Mouse (Mus musculus) ovary, adult 18-20 months (tissue): Measurements from ENCODE around the gene Tmem40.

Experiments
- DNase-seq: peaks from one replicate; pipeline ENCODE4 v3.0.0; 2022; ENCODE audit warnings: low spot score, mixed read lengths

Gene Tmem40

DNA sequence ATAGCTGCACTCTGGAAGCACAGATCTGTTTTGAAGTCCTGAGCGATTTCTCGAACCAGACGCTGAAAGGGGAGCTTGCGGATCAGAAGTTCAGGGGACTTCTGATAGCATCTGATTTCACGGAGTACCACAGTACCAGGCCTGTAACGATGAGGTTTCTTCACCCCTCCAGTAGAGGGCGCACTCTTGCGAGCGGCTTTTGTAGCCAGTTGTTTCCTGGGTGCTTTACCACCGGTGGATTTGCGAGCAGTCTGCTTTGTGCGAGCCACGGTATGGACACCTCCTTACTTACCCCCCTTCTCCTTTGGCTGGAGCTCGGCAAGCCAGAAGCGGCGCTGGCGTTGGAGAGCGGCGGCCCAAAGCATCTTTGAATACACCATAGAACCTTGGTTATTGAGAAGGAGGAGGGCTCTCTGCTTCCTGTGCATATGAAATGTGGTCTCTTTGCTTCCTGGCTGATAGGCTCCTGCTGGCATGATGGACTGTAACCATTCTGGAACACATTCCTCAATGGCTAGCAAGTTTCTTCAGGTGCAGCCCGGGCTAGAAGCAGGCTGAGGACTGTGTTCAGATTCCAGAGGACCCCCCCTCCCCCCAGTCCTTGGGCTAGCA, 8.0 kb upstream of the Tmem40 start:
- DNase-seq: no peak

DNA sequence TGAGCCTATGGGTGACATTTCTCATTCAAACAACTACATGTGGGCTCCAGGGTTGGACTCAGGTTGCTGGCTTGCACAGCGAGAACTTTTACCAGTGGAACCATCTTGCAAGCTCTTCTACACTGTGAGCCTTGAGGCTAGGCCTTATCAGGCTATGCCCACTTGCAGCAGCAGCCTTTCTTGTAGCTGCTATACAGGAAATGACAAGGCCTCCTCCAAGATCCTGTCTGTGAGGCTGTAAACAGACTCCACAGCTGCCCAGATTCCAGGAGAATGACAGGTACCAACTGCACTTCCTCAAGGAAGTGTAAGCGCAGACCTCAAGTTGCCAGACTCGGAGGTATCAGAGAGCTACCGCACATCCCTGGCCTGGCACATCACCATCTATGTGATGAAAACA, 6.0 kb upstream of the Tmem40 start:
- DNase-seq: no peak

DNA sequence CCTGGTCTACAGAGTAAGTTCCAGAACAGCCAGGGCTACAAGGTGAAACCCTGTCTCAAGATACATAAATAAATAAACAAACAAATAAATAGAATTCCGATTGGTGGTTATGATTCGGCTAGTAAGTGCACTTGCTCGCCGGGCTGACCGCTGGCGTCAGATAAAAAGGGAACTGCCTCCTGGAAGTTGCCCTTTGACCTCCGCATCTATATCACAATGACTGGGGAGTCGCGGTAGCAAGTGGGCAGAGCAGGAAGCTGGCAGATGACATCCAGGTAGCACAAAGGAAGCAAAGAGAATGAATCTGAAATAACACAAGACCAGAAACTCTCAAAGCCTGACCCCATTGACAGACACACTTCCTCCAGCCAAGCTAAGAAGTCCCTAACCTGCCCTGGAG, 5.1 kb upstream of the Tmem40 start:
- DNase-seq: no peak

DNA sequence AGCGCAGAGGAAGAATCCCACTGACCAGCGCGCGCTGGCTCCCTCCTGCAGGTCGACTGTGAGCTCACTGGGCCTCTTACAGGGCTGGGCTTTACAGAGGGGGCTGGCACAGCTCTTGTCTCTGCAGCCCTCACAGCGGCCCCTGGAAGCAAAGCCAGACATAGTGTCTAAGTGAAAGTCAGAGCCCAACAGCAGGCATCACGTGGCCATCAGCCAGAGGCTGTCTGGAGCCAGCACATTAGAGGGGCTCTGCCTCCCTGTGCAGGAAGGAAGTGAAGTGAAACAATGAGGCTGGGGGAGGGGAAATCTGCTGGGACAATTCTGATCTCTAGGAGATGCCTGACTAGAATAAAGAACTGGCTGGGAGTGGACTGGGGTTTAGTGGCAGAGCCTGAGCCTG, 2.0 kb upstream of the Tmem40 start:
- DNase-seq: peak; percentile 18

DNA sequence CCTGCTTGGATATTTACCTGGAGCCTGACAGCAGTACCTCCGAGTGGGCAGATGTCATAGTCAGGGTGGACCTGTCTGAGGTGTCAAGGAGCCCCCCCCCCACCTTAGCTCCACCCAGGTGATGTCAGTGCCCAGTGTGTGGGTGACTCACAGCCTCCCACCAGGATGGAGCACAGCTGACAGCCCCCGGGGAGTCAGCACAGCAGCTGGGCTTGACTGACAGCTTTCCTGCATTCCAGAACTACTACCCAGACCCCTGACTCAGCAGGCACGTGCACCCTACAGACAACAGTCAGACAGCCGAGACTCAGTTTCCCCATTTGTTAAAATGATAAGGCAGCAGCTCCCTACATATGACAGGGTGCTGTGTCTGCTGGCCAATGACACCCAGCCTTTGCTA, 1.2 kb downstream of the Tmem40 start:
- no peak for DNase-seq

DNA sequence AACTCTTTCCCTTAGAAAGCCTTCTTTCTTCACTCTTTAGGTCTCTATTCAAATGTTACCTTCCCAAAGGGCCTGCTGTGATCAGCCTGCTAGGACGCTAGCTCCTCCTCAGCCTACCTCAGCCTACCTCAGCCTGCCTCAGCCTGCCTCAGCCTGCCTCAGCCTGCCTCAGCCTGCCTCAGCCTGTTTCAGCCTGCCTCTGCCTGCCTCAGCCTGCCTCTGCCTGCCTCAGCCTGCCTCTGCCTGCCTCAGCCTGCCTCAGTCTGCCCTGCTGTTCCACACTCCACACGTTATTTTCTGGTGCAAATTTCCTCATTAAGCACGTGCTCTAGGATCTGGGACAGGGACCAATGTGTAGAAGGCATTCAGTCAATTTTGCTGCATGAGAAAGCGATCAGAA, 2.1 kb downstream of the Tmem40 start:
- no peak for DNase-seq

DNA sequence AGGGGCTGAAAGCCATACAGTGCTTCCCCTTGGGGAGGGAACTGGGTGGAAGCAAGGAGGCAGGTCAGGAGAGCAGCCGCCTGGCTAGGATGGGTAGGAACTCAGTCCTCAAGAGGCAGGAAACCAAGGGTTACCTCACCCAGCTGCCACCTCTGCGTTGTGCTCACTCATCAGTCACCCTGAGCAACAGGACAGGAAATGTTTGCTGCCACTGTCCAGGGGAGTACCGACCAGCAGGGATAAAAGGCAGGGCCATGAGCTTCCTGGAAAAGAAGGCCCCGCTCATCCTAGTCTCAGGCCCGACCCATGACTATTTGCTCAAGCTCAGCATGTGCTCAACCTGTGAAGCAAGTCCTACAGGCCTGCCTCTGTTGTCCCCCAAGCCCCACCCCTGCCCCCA, 2.7 kb downstream of the Tmem40 start:
- DNase-seq: no peak

DNA sequence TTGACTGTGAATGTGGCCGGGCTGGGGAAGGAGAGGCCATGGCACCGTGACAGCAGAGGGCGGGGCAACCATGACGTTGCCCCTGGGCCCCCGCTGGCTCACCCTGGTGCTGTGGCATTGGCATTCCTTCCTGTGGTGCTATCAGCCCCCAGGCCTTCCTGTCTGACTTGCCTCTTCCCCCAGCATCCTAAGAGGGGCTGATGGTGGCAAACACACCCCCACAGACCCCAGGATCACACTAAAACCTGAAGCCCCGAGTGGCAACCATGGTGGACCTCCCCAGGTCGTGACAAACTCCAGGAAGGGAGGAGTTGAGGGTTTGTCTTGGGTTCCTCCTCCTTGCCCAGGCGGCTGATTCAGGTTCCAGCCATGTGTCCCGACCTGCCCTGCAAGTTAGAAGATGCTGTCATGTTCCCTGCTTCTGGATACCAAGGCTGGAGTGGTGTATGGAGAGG, 3.2 kb downstream of the Tmem40 start:
- DNase-seq: no peak

DNA sequence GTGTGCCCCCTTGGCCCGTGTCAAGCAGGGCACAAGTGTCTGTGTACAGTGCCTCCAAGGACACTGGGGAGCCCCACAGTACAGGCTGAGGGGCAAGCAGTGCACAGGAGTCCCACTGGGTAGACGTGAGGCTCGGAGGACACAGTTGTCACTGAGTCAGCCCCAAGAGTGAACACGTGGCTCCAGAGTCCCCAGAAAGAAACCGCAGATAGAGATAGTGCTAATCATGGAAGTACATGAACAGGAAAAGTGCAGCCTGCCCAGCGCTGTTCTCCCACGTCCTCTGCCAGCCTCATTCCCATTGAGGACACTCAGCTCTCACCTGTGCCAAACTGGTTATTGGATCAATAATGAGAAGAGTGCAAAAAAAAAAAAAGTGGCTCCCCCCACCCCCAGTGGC, 6.7 kb downstream of the Tmem40 start:
- DNase-seq: no peak

DNA sequence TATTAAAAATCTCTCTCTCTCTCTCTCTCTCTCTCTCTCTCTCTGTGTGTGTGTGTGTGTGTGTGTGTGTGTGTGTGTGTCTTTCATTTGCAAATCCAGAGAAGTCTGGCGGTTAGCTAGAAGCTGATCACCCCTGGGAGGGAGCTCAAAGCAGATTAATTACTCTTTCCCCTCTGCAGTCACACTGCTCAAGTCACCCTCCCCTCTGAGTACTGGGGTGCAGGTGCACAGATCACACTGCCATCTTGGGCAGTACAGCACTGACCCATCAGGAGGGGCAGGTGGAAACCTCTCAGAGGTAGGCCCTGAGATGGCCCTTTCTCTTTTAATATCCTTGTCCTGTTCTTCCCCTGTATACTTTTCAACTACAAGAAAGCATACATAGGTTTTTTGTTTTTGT, 15.9 kb downstream of the Tmem40 start:
- no peak for DNase-seq

DNA sequence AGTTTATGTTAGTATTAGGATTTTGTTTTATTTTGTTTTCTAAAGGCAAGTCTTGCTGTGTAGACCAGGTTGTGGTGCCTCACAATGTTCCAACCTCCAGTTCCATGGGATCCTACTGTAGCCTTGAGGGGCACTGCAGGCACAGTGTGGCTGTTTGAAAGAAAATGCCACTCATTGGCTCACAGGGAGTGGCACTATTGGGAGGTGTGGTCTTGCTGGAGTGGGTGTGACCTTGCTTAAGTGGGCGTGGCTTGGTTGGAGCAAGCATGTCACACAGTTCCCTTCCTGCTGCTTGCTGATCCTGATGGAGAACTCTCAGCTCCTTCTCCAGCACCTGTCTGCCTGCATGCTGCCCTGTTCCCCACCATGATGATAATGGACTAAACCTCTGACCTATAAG, 18.6 kb downstream of the Tmem40 start:
- DNase-seq: no peak

DNA sequence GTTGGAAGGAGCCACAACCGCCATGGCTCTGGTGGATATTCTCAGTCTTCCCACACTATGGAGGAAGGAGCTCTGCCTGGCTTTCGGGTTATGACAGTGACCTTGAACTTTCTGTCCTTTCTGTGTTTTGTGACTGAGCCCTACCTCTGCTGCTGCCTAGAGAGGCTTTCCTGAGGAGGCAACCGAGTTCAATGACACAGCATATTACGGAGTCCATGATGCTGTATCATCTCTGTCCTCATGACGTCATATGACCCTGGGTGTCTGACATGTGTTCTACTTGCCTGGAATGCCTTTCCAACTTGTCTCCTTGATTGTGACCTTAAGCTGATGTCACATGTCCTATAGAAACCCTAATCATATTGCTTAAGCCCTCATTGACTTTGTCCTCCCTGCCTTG, 23.2 kb downstream of the Tmem40 start:
- no peak for DNase-seq

DNA sequence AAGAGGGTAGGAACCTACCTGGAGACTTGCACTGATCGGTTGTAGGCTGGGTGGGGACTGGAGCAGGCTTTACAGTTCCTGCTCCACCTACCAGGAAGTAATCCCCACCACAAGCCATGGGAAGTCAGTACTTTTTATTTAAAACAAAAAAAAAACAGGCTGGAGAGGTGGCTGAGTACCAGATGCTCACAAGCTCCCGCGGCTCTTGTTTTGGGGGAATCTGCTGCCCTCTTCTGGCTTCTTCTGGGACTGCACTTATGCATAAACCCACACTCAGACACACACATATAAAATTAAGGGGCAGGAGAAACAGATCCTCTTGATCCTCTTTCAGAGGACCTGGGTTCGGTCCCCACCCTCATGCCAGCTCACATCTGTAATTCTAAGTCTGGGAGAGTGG, 27.3 kb downstream of the Tmem40 start:
- DNase-seq: no peak

DNA sequence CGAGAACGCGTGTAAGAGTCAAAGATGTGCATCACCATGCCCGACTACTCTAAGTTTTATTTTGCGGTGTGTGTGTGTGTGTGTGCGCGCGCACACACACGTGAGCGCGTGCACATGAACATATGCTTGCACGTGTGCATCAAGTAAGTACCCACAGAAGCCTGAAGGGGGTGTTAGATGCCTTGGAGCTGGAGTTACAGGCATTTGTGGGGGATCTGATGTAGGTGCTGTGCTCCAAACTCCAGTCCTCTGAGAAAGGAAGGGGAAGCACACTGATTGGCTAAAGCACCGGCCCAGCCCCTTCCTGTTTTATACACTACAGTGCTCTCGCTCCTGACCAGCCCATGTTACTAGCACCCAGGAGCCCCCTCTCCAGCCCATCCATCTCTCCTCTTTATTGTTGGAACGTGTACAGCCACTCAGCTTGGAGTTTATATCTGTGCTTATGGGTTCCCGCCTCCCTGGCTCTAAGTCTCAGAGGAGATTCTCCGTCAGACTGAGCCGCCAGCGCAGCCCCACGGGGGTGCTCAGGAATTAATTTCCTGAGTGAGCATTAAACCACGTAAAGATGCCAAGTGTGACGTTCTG, 29.8 kb downstream of the Tmem40 start:
- no peak for DNase-seq

DNA sequence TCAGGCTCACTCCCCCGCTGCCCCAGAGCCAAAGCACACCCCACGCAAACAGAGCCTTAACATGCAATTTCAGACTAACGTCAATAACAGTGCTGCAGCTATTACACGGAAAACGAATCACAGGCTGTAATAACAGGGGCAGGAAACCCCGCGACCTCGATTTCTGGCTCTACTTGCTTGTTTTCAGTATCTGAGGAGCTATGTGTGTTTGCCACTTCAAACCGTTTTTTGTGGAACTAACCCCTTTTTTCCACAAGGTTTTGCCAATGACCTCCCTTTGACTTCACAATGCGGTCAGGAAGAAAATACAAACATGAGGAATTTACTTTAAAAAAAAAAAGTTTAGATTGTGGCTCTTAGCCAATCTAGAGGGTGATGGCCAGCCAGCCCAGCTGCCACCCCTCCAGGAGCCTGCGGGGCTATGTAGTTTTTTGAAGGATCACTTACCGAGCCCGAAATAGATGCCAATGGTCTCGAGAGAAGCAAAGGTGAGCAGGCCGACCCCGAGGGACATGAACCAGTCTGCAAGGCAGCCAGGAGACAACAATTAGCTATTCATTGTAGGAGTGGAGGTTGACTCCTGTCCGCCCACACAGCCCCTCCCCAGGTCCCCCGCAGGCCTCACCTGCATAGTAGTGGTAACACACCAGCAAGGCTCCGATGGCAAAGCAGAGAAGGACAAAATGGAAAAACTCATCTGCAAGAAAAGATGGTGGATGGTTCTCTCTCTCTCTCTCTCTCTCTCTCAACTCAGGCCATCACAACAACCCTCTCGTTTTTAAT, 31.5 kb downstream of the Tmem40 start:
- no peak for DNase-seq

DNA sequence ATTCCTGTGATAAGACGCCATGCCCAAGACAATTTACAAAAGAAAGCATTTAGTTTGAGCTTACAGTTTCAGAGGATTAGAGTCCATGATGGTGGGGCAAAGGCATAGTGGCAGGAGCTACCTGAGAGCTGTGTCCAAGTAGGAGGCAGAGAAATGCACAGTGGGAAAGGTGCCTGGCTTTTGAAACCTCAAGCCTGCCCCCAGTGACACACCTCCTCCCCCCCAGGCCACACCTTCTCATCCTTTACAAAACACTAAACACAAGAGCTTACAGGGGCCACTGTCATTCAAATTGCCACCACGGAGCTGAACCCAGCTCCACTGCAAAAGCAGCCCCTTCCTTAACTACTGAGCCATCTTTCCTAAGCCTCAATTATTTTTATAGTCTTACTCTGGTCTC, 34.6 kb downstream of the Tmem40 start:
- no peak for DNase-seq

DNA sequence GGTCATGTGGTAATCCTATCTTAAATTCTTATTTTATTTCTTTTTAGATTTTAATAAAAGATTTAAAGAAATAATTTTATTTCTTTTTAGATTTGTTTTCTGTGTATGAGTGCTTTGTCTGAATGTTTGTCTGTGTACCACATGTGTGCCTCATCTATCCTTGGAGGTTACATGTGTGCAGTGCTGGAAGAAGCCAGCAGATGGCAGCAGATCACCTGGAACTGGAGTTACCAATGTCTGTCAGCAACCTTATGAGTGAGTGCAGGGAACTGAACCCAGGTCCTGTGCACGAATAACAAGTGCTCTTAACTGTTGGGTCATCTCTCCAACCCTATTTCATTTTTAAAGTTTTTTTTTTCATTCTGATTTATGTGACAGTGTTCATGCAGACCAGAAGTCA, 35.1 kb downstream of the Tmem40 start:
- DNase-seq: no peak

DNA sequence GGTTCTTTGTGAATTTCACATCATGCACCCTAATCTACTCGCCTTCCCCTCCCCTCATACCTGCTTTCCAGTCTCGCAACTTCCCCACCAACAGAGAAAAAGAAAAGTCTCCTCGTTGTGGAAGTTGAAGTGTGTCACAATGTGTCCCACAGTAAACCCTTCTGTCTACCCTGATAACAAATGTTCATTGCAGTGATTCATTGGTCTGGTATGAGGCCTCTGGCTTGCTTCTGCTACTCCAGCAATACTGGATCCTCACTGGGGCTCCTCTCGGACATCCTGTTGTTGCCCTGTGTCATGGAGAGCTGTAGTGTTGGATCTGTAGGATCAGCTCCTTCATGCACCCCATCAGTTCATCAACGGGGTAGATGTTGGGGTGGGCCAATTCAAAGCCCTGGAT, 40.0 kb downstream of the Tmem40 start:
- no peak for DNase-seq

DNA sequence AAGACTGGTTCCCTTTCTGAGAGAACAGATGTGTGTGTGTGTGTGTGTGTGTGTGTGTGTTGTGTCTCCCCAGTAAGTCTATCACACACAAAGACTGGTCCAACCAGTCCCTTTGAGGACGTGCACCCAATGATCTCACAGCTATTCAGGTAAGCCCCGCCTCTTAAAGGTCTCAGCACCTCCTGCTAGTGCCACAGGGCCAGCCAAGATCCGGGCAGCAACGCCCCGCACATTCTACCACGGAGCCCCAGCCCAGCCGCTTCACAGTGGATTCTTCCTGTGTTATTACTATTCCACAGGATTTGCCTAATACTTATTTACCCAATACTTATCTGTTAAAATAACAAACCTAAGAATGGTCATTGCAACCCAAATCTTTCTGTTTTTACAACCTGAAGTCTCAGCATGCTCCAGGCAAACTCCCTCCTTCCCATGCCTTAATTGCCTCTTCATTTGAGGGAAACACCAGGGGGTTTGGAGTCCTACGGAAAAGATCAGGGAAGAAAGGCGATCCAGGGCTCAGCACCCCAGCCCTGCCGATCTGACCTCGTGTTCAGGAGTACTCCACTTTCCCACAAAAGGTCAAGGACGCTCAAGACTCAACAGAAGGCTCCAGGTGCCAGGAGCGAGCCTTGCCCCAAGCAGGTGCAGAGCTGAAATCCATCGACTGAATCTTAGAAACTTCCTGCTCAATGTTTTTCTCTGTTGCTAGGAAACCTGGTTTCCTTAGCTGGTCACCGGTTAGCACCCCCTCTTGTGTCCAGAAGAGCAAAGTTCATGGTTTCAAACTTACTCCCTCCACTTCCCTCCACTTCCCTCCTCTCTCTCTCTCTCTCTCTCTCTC, 44.3 kb downstream of the Tmem40 start:
- DNase-seq: peak; percentile 57

DNA sequence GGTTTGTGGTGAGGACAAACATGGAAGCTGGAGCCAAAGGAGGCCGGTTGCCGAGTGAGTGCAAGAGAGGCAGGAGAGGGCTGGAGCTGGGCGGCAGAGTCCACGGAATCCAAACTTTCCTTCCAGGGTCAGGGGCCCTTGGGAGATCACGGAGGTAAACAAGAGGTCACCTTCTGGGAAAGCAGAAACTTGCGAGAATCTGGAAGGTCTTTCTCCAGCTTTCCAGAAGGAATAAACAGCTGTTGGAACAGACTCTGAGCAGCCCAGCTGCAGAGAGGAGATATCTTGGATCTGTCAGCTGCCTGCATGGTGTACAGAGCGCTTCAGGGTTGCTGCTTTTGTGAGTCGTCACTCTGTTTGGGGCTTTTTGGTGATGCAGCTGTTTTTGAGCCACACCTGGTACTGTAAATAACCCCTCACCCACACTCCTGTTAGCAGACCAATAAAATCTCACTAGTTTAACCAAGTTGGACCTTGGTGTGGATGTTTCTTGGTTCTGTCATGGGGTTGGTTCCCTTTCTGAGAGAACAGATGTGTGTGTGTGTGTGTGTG, 45.0 kb downstream of the Tmem40 start:
- no peak for DNase-seq

DNA sequence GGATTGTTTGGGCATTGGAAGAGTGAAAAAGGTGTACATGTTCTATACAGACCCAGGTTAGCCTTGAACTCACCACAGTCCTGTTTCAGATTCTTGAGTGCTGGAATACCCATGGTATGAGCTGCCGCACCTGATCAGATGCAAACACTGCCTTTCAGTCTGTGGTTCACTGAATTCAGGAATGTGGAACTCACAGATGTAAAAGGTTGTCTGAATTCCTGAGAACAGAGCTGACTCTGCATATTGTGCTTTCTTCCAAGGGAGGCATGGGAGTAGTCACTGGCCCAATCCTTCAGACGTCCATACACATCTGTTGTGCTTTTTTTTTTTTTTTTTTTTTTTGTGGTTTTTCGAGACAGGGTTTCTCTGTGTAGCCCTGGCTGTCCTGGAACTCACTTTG, 50.9 kb downstream of the Tmem40 start:
- DNase-seq: no peak

DNA sequence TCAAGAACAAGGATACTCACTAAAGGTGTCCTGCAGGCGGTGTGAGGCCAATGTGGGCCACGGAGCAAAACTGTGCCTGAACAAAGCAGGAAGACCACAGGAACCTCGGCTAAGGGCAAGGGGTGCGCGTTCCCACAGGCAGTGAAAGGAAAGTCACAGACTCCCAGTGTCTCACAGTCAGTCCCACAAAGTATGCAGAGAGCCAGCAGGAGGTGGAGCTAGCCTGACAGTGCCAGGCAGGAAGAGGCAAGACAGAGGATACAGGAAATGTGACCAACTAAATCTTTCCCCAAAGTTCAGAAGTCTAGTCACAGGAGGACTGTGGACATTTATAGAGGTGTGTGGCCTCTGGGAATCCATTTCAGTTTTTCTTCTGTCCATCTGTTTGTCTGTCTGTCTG, 59.3 kb downstream of the Tmem40 start:
- no peak for DNase-seq
